Mouse (Mus musculus): Measurements from ENCODE around the gene Tcaf3. TPM values are rescaled to one million over a fixed set of nuclear protein-coding genes. Genes with fewer than 3 reads are reported as not detected.

Tcaf3 gene
- total and polyA plus RNA-seq, 3 experiments = not detected

- Histone ChIP-seq H3K27ac (ENCODE audit: insufficient read depth, low read depth) (no peak overlapping the region), H3K9ac (ENCODE audit: insufficient read depth, low read depth) (no peak overlapping the region), H3K27me3 (replicated peaks) (no peaks in the 10 kb centered on the region), H3K36me3 (replicated peaks in 1 of 2; ENCODE audit: control insufficient read depth in 1 of 2, insufficient read depth in 1 of 2, low read length in 1 of 2) (no peaks in the 10 kb centered on the region), H3K9me3 (replicated peaks; ENCODE audit: low read length) (no peaks in the 10 kb centered on the region), H3K79me2 (replicated peaks; ENCODE audit: control insufficient read depth, extremely low read depth, insufficient read depth, poor library complexity, severe bottlenecking) (no peaks in the 10 kb centered on the region), H3K4me2 (ENCODE audit: insufficient read depth, low read depth, poor library complexity, severe bottlenecking) (no peak overlapping the region), H3K4me1 (ENCODE audit: control insufficient read depth in 1 of 2, insufficient read depth in 2 of 2) (no peaks in the 10 kb centered on the region), H3K4me3 (replicated peaks in 1 of 3; ENCODE audit: low read depth in 2 of 3, low read length in 2 of 3, poor library complexity in 1 of 3) (no peak overlapping the region)
- dilution Hi-C loops (cut with MboI; ENCODE audit: extremely low pct_ligation_motif_present, extremely low pct_unique_long_range_greater_than_20kb, low sequenced_read_pairs) = no loop called here
- no peak for DNase-seq (ENCODE audit: extremely low read depth)
- TF ChIP-seq GABPA (IDR thresholded peaks at IDR 0.05; ENCODE audit: insufficient replicate concordance, low read depth, low read length) = no peak
- no peak for TF ChIP-seq JUND (conservative IDR thresholded peaks at IDR 0.05; ENCODE audit: low read depth, low read length)
- TF ChIP-seq CTCF (conservative IDR thresholded peaks at IDR 0.05 in 1 of 2, IDR thresholded peaks at IDR 0.05 in 1 of 2; ENCODE audit: low read depth in 2 of 2, low read length in 2 of 2) = no peak
- no peak for TF ChIP-seq UBTF (IDR thresholded peaks at IDR 0.05; ENCODE audit: low read depth, low read length)
- TF ChIP-seq USF2 (conservative IDR thresholded peaks at IDR 0.05; ENCODE audit: low read depth, low read length) = no peak
- TF ChIP-seq MXI1 (IDR thresholded peaks at IDR 0.05; ENCODE audit: low read depth, low read length) = no peak
- no peak for TF ChIP-seq EP300 (IDR thresholded peaks at IDR 0.05; ENCODE audit: low read length)
- no peak for TF ChIP-seq ETS1 (conservative IDR thresholded peaks at IDR 0.05; ENCODE audit: low read depth, low read length)
- no peak for TF ChIP-seq MAFK (IDR thresholded peaks at IDR 0.05; ENCODE audit: insufficient replicate concordance, low read length)
- no peak for TF ChIP-seq BHLHE40 (IDR thresholded peaks at IDR 0.05; ENCODE audit: low read depth, low read length)
- no peak for TF ChIP-seq RAD21 (IDR thresholded peaks at IDR 0.05; ENCODE audit: low read depth, low read length)
- TF ChIP-seq TCF12 (IDR thresholded peaks at IDR 0.05; ENCODE audit: low read depth, low read length) = no peak
- no peak for TF ChIP-seq NRF1 (IDR thresholded peaks at IDR 0.05; ENCODE audit: low read depth, low read length)
- in situ Hi-C loops (cut with MboI; ENCODE audit: low pct_ligation_motif_present, low pct_unique_long_range_greater_than_20kb, low sequenced_read_pairs) = no loop called here
Observed at GRCm38 (mm10) chr6:42558641-42559040, 38.9 kb downstream of the Tcaf3 start.

- in situ Hi-C loops (cut with MboI; ENCODE audit: low pct_ligation_motif_present, low pct_unique_long_range_greater_than_20kb, low sequenced_read_pairs) = no loop called here
- no peaks in the 10 kb centered on the region for H3K9me3 ChIP-seq (replicated peaks; ENCODE audit: low read length)
- DNase-seq (ENCODE audit: extremely low read depth) = no peak
Observed at GRCm38 (mm10) chr6:42547461-42547860, 50.0 kb downstream of the Tcaf3 start, which contains the start of gene Olfr455. Olfr455 (minus strand) TSS chr6:42547587.

More at GRCm38 (mm10) chr6:42547461-42547860, 50.0 kb downstream of the Tcaf3 start, which contains the start of gene Olfr455:
- no peak within 1 kb of the TSS for H3K9ac ChIP-seq (ENCODE audit: insufficient read depth, low read depth)
- TF ChIP-seq USF2 (conservative IDR thresholded peaks at IDR 0.05; ENCODE audit: low read depth, low read length) = no peak
- TF ChIP-seq GABPA (IDR thresholded peaks at IDR 0.05; ENCODE audit: insufficient replicate concordance, low read depth, low read length) = no peak
- TF ChIP-seq NRF1 (IDR thresholded peaks at IDR 0.05; ENCODE audit: low read depth, low read length) = no peak
- TF ChIP-seq JUND (conservative IDR thresholded peaks at IDR 0.05; ENCODE audit: low read depth, low read length) = no peak
- no peak for TF ChIP-seq JUN (IDR thresholded peaks at IDR 0.05; ENCODE audit: insufficient read depth, low read depth, low read length)
- TF ChIP-seq ZMIZ1 (IDR thresholded peaks at IDR 0.05; ENCODE audit: low read depth, low read length) = no peak
- no peak for TF ChIP-seq RAD21 (IDR thresholded peaks at IDR 0.05; ENCODE audit: low read depth, low read length)
- TF ChIP-seq PAX5 (IDR thresholded peaks at IDR 0.05; ENCODE audit: low read length) = no peak
- TF ChIP-seq ELF1 (IDR thresholded peaks at IDR 0.05; ENCODE audit: low read depth, low read length) = no peak
- no peak for TF ChIP-seq MAFK (IDR thresholded peaks at IDR 0.05; ENCODE audit: insufficient replicate concordance, low read length)
- no peak for TF ChIP-seq ETS1 (conservative IDR thresholded peaks at IDR 0.05; ENCODE audit: low read depth, low read length)
- no peak for TF ChIP-seq MXI1 (IDR thresholded peaks at IDR 0.05; ENCODE audit: low read depth, low read length)
- no peak for TF ChIP-seq E2F4 (IDR thresholded peaks at IDR 0.05; ENCODE audit: insufficient replicate concordance, low read depth, low read length)
- TF ChIP-seq MAZ (IDR thresholded peaks at IDR 0.05; ENCODE audit: low read depth, low read length) = no peak
- no peak for TF ChIP-seq MYC (IDR thresholded peaks at IDR 0.05; ENCODE audit: low read depth, low read length)
- no peak for TF ChIP-seq KAT2A (IDR thresholded peaks at IDR 0.05; ENCODE audit: insufficient replicate concordance, low read length)
- no peak for TF ChIP-seq TBP (conservative IDR thresholded peaks at IDR 0.05; ENCODE audit: low read depth, low read length)
- no peak for TF ChIP-seq MAX (IDR thresholded peaks at IDR 0.05; ENCODE audit: low read length)
- H3K79me2 ChIP-seq (replicated peaks; ENCODE audit: control insufficient read depth, extremely low read depth, insufficient read depth, poor library complexity, severe bottlenecking) = no peaks in the 10 kb centered on the region
- no peaks in the 10 kb centered on the region for H3K36me3 ChIP-seq (replicated peaks in 1 of 2; ENCODE audit: control insufficient read depth in 1 of 2, insufficient read depth in 1 of 2, low read length in 1 of 2)
- no peak within 1 kb of the TSS for H3K27ac ChIP-seq (ENCODE audit: insufficient read depth, low read depth)
- H3K27me3 ChIP-seq (replicated peaks) = no peaks in the 10 kb centered on the region
- no peaks in the 10 kb centered on the region for H3K4me1 ChIP-seq (ENCODE audit: control insufficient read depth in 1 of 2, insufficient read depth in 2 of 2)
- no peak within 1 kb of the TSS for H3K4me2 ChIP-seq (ENCODE audit: insufficient read depth, low read depth, poor library complexity, severe bottlenecking)
- dilution Hi-C loops (cut with MboI; ENCODE audit: extremely low pct_ligation_motif_present, extremely low pct_unique_long_range_greater_than_20kb, low sequenced_read_pairs) = no loop called here
- H3K4me3 ChIP-seq (replicated peaks in 1 of 3; ENCODE audit: low read depth in 2 of 3, low read length in 2 of 3, poor library complexity in 1 of 3) = no peak within 1 kb of the TSS

Measured in CH12.LX (cell line).